Mouse (Mus musculus): ENCODE results near the gene 1700025F22Rik.
A peak's percentile ranks its signal among the peaks of the same experiment; 100 is the strongest.

DNA sequence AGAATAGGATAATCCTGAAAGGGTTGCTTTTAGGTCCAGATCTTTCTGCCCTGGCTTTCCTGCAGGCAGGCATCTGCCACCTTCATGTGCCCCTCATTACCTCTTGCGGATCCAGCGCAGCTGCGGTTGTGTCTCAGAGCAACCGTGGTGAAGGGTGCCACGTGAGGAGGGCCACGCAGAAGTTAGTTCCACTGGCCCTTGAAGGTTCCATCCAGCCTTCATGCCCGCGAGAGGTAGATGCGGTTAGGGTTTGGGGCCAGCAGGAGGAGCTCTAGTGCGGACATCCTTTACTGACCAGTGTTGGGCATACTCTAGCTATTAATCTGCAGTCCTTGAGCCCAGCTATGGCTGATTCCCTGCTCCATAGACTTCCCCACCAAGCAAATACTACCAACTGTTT, at the start of gene 1700025F22Rik:
- TF ChIP-seq CTCF (IDR thresholded peaks at IDR 0.05; ENCODE audit: control insufficient read depth, insufficient read depth, low read length) (peak; percentile 75), POLR2A (IDR thresholded peaks at IDR 0.05; ENCODE audit: borderline replicate concordance, control insufficient read depth, low read depth, low read length) (no peak)

Measured in bone marrow, adult 2 months (tissue).